Mouse (Mus musculus) leukemia stem cell, adult 10-12 weeks (primary cell): ENCODE data around the gene Sar1b. TPM values are rescaled to one million over a fixed set of nuclear protein-coding genes. Genes with fewer than 3 reads are reported as not detected.

Source experiments
- polyA plus RNA-seq: library from polyadenylated mRNA; stranded (reverse); fragments of >175 nt; gene quantifications from 2 replicates; pipeline ENCODE4 v1.2.3, GENCODE M21; 2012; ENCODE audit warnings: low replicate concordance

Gene Sar1b
- polyA plus RNA-seq: 4.0 and 13.3 TPM in 2 replicates

DNA sequence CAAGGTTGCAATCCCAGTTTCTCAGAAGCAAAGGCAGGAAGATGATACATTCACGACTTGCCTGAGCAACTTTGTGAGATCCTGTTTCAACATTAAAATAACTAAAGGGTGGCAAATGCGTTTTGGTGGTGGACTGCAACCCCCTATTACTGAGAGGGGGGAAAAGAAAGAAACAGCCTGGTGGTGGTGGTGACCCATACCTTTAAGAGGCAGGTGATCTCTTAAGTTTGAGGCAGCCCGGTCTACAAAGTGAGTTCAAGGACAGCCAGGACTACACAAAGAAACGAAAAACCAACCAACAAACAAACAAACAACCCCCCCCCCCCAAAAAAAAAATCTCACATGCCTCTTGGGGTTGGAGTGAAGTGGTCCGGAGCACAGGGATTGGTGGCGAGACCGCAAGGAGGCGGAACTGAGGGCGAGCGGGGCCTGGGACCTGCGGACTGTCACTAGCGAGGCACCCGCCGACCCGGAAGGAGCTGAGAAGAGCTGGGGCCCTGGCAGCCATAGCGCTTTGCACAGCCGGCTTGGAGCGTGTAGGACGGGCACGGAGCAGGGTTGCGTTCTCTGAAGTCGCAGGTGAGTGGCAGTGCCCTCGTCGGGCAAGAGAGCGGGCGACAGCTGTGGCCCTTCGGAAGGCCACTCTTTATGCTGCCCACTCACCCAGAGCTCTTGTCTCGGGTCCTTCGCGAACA, at the start of gene Sar1b, which contains the start of gene Sec24a:
Gene Sar1b, plus strand, starts transcription at position 475 of the 695 bp plus-strand sequence.
Gene Sec24a, minus strand, starts transcription at position 422 of the 695 bp plus-strand sequence.

Other genes with a start within 250 kb of the Sar1b start
- 5.0 and 20.2 TPM in 2 replicates for gene Phykpl, start 178.9 kb upstream of the Sar1b start, polyA plus RNA-seq
- gene Hnrnpab, start 156.8 kb upstream of the Sar1b start, polyA plus RNA-seq: 778 and 1,071 TPM in 2 replicates
- gene Nhp2, start 144.0 kb upstream of the Sar1b start, polyA plus RNA-seq: 119 and 273 TPM in 2 replicates
- gene Rmnd5b, start 127.8 kb upstream of the Sar1b start, polyA plus RNA-seq: 28.8 and 34.4 TPM in 2 replicates
- gene N4bp3, start 112.8 kb upstream of the Sar1b start, polyA plus RNA-seq: 9.2 and 16.7 TPM in 2 replicates
- 0.35 and 0.56 TPM in 2 replicates for gene D930048N14Rik, start 112.7 kb upstream of the Sar1b start, polyA plus RNA-seq
- 0.86 and 1.2 TPM in 2 replicates for gene 0610009B22Rik, start 74.8 kb upstream of the Sar1b start, polyA plus RNA-seq
- gene Sec24a, start 53 bp upstream of the Sar1b start, polyA plus RNA-seq: 35.7 and 39.4 TPM in 2 replicates
- 17.8 and 22.1 TPM in 2 replicates for gene Jade2, start 94.0 kb downstream of the Sar1b start, polyA plus RNA-seq
- 24.9 and 33.3 TPM in 2 replicates for gene Cdkn2aipnl, start 204.0 kb downstream of the Sar1b start, polyA plus RNA-seq
- 87.3 and 87.4 TPM in 2 replicates for gene Ube2b, start 237.1 kb downstream of the Sar1b start, polyA plus RNA-seq
- 0.39 and 0.60 TPM in 2 replicates for gene Cdkl3, start 240.5 kb downstream of the Sar1b start, polyA plus RNA-seq